Mouse (Mus musculus) lung, adult 2 months (tissue): ENCODE measurements around the gene Olfr50. TPM values are rescaled to one million over a fixed set of nuclear protein-coding genes. Genes with fewer than 3 reads are reported as not detected.

Experiments used
- DNase-seq: peaks from one replicate; pipeline ENCODE4 v3.0.0; 2022
- H3K4me1 ChIP-seq: fragments of 200-500 bp; 2 replicates; pipeline ENCODE4 v1.6.1; 2011; ENCODE audit warnings: low read length; ENCODE audit not compliant: control insufficient read depth, insufficient read depth
- H3K4me3 ChIP-seq: fragments of 200-500 bp; replicated peaks from 2 replicates; pipeline ENCODE3; 2011; ENCODE audit warnings: low read depth, mild to moderate bottlenecking, control low read depth, low read length; ENCODE audit errors: extremely low read depth
- CTCF ChIP-seq: fragments of 200-500 bp; IDR thresholded peaks from 2 replicates; pipeline ENCODE4 v1.5.1; 2011; ENCODE audit warnings: mild to moderate bottlenecking, low read length, control low read depth; ENCODE audit not compliant: insufficient read depth
- POLR2A ChIP-seq: fragments of 200-500 bp; IDR thresholded peaks from 2 replicates; pipeline ENCODE4 v1.6.1; 2011; ENCODE audit warnings: low read depth, mild to moderate bottlenecking, control low read depth, low read length, borderline replicate concordance; ENCODE audit errors: extremely low read depth
- WGBS: fragments of 180-500 bp; shearing (Covaris S2); methylation state at CpG from one replicate; pipeline ENCODE4 v1.1.7; 2018; 5-methylcytosine and 5-hydroxymethylcytosine counted together
- polyA plus RNA-seq: library from polyadenylated mRNA; depleted of rRNA; stranded (reverse); fragments of >200 nt; gene quantifications from 2 replicates; pipeline ENCODE4 v1.2.3, GENCODE M21; 2012; rRNA removed

Gene Olfr50
- not detected in 2 replicates for polyA plus RNA-seq

- TF ChIP-seq POLR2A (no peak), CTCF (no peak)
- H3K4me1 ChIP-seq: no peaks in the 10 kb centered on the region
- WGBS: 75% methylated on average over 2 of the region's 2 CpGs
- DNase-seq: no peak
- no peak within 1 kb of the TSS for H3K4me3 ChIP-seq
These were observed at the start of gene Olfr50 for GRCm38 (mm10) chr2:36790238-36790637. Gene Olfr50, plus strand, starts transcription at chr2:36790538.

DNA sequence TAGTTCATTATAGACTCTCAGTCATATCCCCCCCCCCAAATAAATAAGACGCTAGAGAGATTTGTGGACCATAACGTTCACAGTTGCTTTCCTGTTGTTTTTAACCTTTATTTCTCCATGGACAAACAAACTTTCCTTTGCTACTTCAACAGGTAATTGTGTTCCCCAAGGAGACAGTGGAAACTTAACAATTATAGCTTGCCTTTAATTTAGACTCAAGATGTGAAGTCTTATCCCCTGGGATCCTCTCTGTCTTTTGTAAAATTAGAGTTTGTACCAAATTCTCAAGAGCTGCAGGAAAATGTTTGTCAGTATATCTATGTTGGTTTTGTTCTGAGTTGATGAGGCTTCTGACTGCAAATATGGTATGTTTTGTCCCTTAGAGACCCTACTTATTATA is 6.4 kb upstream of the Olfr50 start, which contains the start of gene Olfr348:
TSS of gene Olfr348 (plus strand) at position 301 of the 400 bp plus-strand sequence.
- no peak for TF ChIP-seq CTCF
- TF ChIP-seq POLR2A: no peak
- Histone ChIP-seq H3K4me3 (no peak within 1 kb of the TSS), H3K4me1 (no peaks in the 10 kb centered on the region)
- 52% methylated on average over 2 of the region's 2 CpGs for WGBS
- no peak for DNase-seq

- TF ChIP-seq POLR2A: no peak
- no peak for TF ChIP-seq CTCF
These were observed 26.6 kb downstream of the Olfr50 start, which contains the start of gene Olfr3 for GRCm38 (mm10) chr2:36816932-36817331. Gene Olfr3, minus strand, starts transcription at chr2:36817032.

DNA sequence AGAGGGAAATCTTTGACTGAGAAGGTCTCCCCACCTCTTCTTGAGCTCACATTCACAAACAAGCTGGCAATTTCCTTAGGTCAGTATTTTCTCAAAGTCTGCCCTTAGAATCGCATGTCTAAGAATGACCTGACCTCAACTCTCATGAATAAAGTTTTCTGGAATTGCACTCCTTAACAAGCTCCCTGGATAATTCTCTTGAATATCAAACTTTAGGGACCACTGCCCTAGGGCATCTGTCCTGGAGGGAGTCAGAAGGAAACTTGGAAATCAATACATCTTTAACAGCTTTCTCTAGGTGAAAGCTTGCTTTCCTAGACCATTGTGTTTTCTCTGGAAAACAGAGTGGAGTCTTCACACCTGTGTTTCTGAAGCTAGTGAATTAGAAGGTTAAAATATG is 55.7 kb downstream of the Olfr50 start, which contains the start of gene Olfr350:
TSS of gene Olfr350 (plus strand) at position 301 of the 400 bp plus-strand sequence.
- Histone ChIP-seq H3K4me3 (no peak within 1 kb of the TSS), H3K4me1 (no peaks in the 10 kb centered on the region)
- TF ChIP-seq CTCF: no peak
- no peak for TF ChIP-seq POLR2A
- DNase-seq: no peak
- WGBS: 72% methylated on average over 1 of the region's 1 CpGs

More at GRCm38 (mm10) chr2:36816932-36817331, 26.6 kb downstream of the Olfr50 start, which contains the start of gene Olfr3:
- WGBS: 56% methylated on average over 1 of the region's 1 CpGs
- H3K4me1 ChIP-seq: no peaks in the 10 kb centered on the region
- no peak for DNase-seq
- no peak within 1 kb of the TSS for H3K4me3 ChIP-seq

Other genes starting within 250 kb of the Olfr50 start
- not detected in 2 replicates for gene Olfr344, start 223.9 kb upstream of the Olfr50 start, polyA plus RNA-seq
- gene Olfr345, start 150.5 kb upstream of the Olfr50 start, polyA plus RNA-seq: not detected in 2 replicates
- gene Olfr346, start 104.8 kb upstream of the Olfr50 start, polyA plus RNA-seq: not detected in 2 replicates
- gene Olfr347, start 58.6 kb upstream of the Olfr50 start, polyA plus RNA-seq: not detected in 2 replicates
- gene Olfr348, start 6.3 kb upstream of the Olfr50 start, polyA plus RNA-seq: not detected in 2 replicates
- not detected in 2 replicates for gene Olfr3, start 26.5 kb downstream of the Olfr50 start, polyA plus RNA-seq
- not detected in 2 replicates for gene Olfr350, start 55.8 kb downstream of the Olfr50 start, polyA plus RNA-seq
- not detected in 2 replicates for gene Olfr351, start 72.1 kb downstream of the Olfr50 start, polyA plus RNA-seq
- not detected in 2 replicates for gene Olfr352, start 77.9 kb downstream of the Olfr50 start, polyA plus RNA-seq
- not detected in 2 replicates for gene Olfr353, start 102.4 kb downstream of the Olfr50 start, polyA plus RNA-seq
- not detected in 2 replicates for gene Olfr354, start 115.1 kb downstream of the Olfr50 start, polyA plus RNA-seq
- not detected in 2 replicates for gene Olfr355, start 138.4 kb downstream of the Olfr50 start, polyA plus RNA-seq
- gene Olfr356, start 146.6 kb downstream of the Olfr50 start, polyA plus RNA-seq: not detected in 2 replicates
- gene Olfr357, start 203.3 kb downstream of the Olfr50 start, polyA plus RNA-seq: not detected in 2 replicates
- not detected in 2 replicates for gene Olfr358, start 218.8 kb downstream of the Olfr50 start, polyA plus RNA-seq